ENCODE assay signal across 8 mouse cellular contexts in the genomic region with DNA sequence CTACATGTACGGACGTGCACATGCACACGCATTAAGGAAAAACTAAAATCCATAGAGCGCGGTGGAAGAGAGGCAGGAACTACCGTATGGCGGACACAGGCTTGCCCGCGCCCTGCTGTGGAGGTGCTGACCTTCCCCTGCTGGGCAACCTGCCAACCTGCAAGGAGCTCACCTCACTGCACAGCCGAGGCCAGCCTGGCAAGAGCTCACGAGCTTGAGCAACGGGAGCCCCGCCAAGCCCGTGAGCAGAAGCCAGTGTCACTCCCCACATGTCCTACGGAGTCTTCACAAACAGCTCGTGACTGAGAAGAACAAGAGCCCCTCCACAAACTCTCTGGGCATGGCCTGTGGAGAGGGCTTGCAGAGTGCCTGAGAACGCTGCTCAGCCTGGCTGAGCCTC. TPM values are rescaled to one million over a fixed set of nuclear protein-coding genes. Genes with fewer than 3 reads are reported as not detected.
DNase-seq lines count a peak whose midpoint lies in the region; ATAC-seq lines count a peak whose summit lies in the region.

No protein-coding gene starts in this region.

- ATAC-seq in CD4-positive, CD25-positive, alpha-beta regulatory T cell, adult 4 months, result no peak

- intact Hi-C loops in gastrocnemius, postnatal 14 days (cut with DNase I; ENCODE audit: low total_unique reads), result no loop called here

- peak; percentile 79 for DNase-seq in MN1 (ENCODE audit: low spot score)
- DNase-seq in adrenal gland, adult 8-10 months, result peak; percentile 88
- peak; percentile 40 for DNase-seq in gastrocnemius, postnatal 14 days
- peak; percentile 90 for DNase-seq in kidney, adult 18-20 months
- peak; percentile 74 for DNase-seq in lung, postnatal 14 days
- no peak for DNase-seq in layer of hippocampus, adult 9-11 months
- DNase-seq in embryo, embryonic 9.5 days (ENCODE audit: extremely low spot score), result no peak

RNA-seq across cellular contexts. Expression of gene Pex14, which starts 18.1 kb away (rescaled TPM):
- 10 to 100 TPM; 63.2 to 74.7 (median 67.3) TPM for total RNA-seq in adrenal gland, adult 8-10 months (2022)
- total RNA-seq in gastrocnemius, postnatal 14 days (2021), result 10 to 100 TPM; 19.4 to 20.5 TPM
- 10 to 100 TPM; 16.2 to 23.5 TPM for polyA plus RNA-seq in CD4-positive, CD25-positive, alpha-beta regulatory T cell, adult 4 months (2017; shearing (Covaris generic))

RNA-seq across cellular contexts. Expression of gene Dffa, which starts 22.4 kb away (rescaled TPM):
- 10 to 100 TPM; 25.3 to 31.7 (median 26.4) TPM for total RNA-seq in adrenal gland, adult 8-10 months (2022)
- 10 to 100 TPM; 43.4 to 47.4 TPM for total RNA-seq in gastrocnemius, postnatal 14 days (2021)
- 10 to 100 TPM; 20.4 to 30.8 TPM for polyA plus RNA-seq in CD4-positive, CD25-positive, alpha-beta regulatory T cell, adult 4 months (2017; shearing (Covaris generic))

RNA-seq across cellular contexts. Expression of gene Cort, which starts 45.0 kb away (rescaled TPM):
- total RNA-seq in adrenal gland, adult 8-10 months (2022), result 1 to 10 TPM in 3 of 4 experiments, under 1 TPM in 1; 0.90 to 4.7 (median 2.1) TPM
- total RNA-seq in gastrocnemius, postnatal 14 days (2021), result under 1 TPM in 1 of 2 experiments, not detected in 1; 0.33 TPM
- polyA plus RNA-seq in CD4-positive, CD25-positive, alpha-beta regulatory T cell, adult 4 months (2017; shearing (Covaris generic)), result not detected

RNA-seq across cellular contexts. Expression of gene Cenps, which starts 55.9 kb away (rescaled TPM):
- total RNA-seq in adrenal gland, adult 8-10 months (2022), result 10 to 100 TPM; 10.3 to 21.1 (median 14.9) TPM
- total RNA-seq in gastrocnemius, postnatal 14 days (2021), result 1 to 10 TPM; 5.6 to 6.5 TPM
- polyA plus RNA-seq in CD4-positive, CD25-positive, alpha-beta regulatory T cell, adult 4 months (2017; shearing (Covaris generic)), result 1 to 10 TPM; 6.8 to 8.5 TPM

Comparison
In these comparisons a context has a peak if more than half of its experiments do, and no peak if none do; other contexts are left out.
1. DNase-seq: peak in MN1 (single experiment), adrenal gland, adult 8-10 months (single experiment), gastrocnemius, postnatal 14 days (single experiment), kidney, adult 18-20 months (single experiment) and lung, postnatal 14 days (single experiment); none in layer of hippocampus, adult 9-11 months (single experiment) and embryo, embryonic 9.5 days (single experiment).